Mouse (Mus musculus) lung, embryonic 15.5 days (tissue): Measurements from ENCODE around the gene Dazap1. TPM values are rescaled to one million over a fixed set of nuclear protein-coding genes. Genes with fewer than 3 reads are reported as not detected.
A peak's percentile ranks its signal among the peaks of the same experiment; 100 is the strongest.

Experiments used
- ATAC-seq: fragments of 200-750 bp; cut with Nextera tagmentation; 2 replicates; pipeline ENCODE4 v1.8.0; 2017; ENCODE audit warnings: moderate number of reproducible peaks, borderline replicate concordance; ENCODE audit not compliant: low FRiP score, low TSS enrichment; ENCODE audit errors: extremely low read depth
- H3K27ac ChIP-seq: fragments of 300-500 bp; sonication (generic); 2 replicates; pipeline ENCODE4 v1.5.1; 2015; ENCODE audit warnings: moderate library complexity, mild to moderate bottlenecking, inconsistent platforms
- H3K27me3 ChIP-seq: fragments of 300-500 bp; sonication (generic); 2 replicates; pipeline ENCODE4 v1.6.1; 2015; ENCODE audit warnings: inconsistent platforms
- H3K36me3 ChIP-seq: fragments of 300-500 bp; sonication (generic); 2 replicates; pipeline ENCODE4 v1.6.1; 2015; ENCODE audit warnings: inconsistent platforms
- H3K4me1 ChIP-seq: fragments of 300-500 bp; sonication (generic); 2 replicates; pipeline ENCODE4 v1.6.1; 2015; ENCODE audit warnings: inconsistent platforms
- H3K4me2 ChIP-seq: fragments of 300-500 bp; sonication (generic); 2 replicates; pipeline ENCODE4 v1.6.1; 2015; ENCODE audit warnings: inconsistent platforms, mild to moderate bottlenecking, moderate library complexity
- H3K4me3 ChIP-seq: fragments of 300-500 bp; sonication (generic); 2 replicates; pipeline ENCODE4 v1.5.1; 2015; ENCODE audit warnings: mild to moderate bottlenecking, inconsistent platforms
- H3K9ac ChIP-seq: fragments of 300-500 bp; sonication (generic); 2 replicates; pipeline ENCODE4 v1.6.1; 2015; ENCODE audit warnings: inconsistent platforms
- H3K9me3 ChIP-seq: fragments of 300-500 bp; sonication (generic); 2 replicates; pipeline ENCODE4 v1.6.1; 2016; ENCODE audit warnings: inconsistent platforms
- WGBS: fragments of 180-500 bp; shearing (Covaris S2); methylation state at CpG from one replicate; pipeline ENCODE4 v1.1.7; 2015; 5-methylcytosine and 5-hydroxymethylcytosine counted together
- polyA plus RNA-seq: library from polyadenylated mRNA; unstranded; fragments of >200 nt; fragmentation: Nextera tagmentation; extraction: Ambion mirVana; gene quantifications from 2 replicates; pipeline ENCODE4 v1.2.1, GENCODE M21; 2015

Dazap1 gene
- polyA plus RNA-seq, 1 experiment from 2014 or later: 67.0 TPM

DNA sequence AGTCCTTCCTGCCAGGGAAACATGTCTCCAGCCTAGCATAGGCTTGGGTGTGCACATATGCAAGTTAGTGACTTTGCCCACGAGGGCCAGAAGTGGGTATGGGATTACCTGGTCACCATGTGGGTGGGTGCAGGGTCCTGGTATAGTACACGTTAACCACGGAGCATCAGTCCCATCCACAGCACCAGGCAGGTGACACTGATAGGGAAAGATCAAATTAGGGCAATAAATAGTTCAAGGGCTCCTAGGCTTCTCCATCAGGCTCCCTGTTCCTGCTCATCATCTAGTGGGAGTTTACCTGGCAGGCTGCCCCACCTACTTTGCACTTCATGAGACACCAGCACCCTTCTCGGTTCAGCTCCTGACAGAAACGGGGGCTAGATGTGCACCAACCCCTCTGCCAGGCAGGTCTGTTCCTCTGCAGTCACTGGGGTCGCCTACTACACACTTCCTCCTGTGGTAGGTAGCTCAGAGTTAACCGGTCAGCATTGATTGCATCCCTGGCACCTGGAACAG, 33.6 kb downstream of the Dazap1 start:
- H3K9ac ChIP-seq: no peak overlapping the region
- 41% methylated on average over 7 of the region's 7 CpGs for WGBS
- no peak overlapping the region for H3K27ac ChIP-seq

DNA sequence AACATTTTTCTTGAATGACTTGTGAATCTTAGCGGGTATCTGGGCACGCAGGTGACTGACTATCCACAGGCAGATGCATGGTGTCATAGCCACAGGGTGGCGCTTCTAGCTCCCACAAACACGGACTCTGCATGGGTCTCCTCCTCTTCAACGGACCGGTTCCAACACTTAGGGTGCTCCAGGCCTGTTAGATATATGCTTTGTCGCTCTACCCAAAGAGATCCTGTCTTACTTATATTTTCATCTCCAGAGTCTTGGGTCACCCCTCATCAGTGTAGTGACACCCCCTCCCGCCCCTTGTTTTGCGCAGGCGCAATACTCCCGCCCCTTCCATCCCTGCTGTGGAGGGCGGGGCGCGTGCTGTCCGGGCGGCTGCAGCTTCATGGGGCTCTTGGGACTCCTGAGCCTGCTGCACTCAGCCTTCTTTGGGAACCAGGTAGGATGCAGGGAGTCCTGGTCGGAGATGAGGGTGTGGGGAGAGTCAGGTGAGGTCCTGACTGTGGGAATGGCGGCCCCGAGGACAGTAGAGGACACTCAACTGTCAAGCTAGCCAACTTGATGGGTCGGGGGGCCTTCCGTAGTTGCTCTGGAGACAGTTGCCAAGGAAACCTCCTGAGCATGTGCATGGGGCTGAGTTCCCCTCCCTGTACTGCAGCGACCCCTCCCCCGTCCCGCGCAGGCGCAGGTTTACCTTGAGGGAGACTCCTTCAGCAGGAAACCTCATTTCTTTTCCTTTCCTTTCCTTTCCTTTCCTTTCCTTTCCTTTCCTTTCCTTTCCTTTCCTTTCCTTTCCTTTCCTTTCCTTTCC, 34.5 kb downstream of the Dazap1 start, which contains the start of gene Apc2:
Apc2 (plus strand) TSS at position 360 of the 808 bp plus-strand sequence.
- H3K9me3 ChIP-seq: no peaks in the 10 kb centered on the region
- H3K36me3 ChIP-seq: peaks cover 14% of the 10 kb centered on the region
- no peak within 1 kb of the TSS for H3K27ac ChIP-seq
- WGBS: under 1% methylated on average over 26 of the region's 26 CpGs
- H3K9ac ChIP-seq: peak within 1 kb of the TSS; percentile 30
- peaks cover 27% of the 10 kb centered on the region for H3K4me1 ChIP-seq
- H3K27me3 ChIP-seq: peaks cover 45% of the 10 kb centered on the region
- ATAC-seq: peak; percentile 15; the same call in 1 of the 2 replicates
- peak within 1 kb of the TSS; percentile 34 for H3K4me3 ChIP-seq
- peak within 1 kb of the TSS; percentile 63 for H3K4me2 ChIP-seq

More for the DNA sequence above, 33.6 kb downstream of the Dazap1 start:
- peaks cover 35% of the 10 kb centered on the region for H3K27me3 ChIP-seq
- H3K4me1 ChIP-seq: peaks cover 27% of the 10 kb centered on the region
- ATAC-seq: no peak
- H3K9me3 ChIP-seq: no peaks in the 10 kb centered on the region
- H3K4me2 ChIP-seq: no peak overlapping the region
- no peak overlapping the region for H3K4me3 ChIP-seq
- peaks cover 14% of the 10 kb centered on the region for H3K36me3 ChIP-seq

DNA sequence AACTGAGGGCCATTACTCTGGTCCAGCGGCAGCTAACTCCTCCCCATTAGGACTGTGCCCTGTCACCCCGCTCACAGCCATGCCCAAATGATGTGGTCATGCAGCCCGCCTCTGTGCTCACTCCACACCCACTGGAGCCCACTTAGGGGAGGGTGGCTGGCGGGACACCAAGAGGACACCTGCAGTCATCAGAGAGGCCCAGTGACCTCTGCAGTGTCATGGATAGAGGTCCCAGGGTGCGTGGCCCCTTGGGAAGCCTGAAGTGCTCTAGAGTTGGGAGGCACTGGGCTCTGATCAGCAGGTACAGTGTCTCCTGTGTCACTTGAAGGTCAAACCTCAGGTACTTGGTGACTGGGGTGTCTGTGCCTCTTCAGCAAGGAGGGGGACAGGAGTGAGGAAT, 35.5 kb downstream of the Dazap1 start:
- 77% methylated on average over 5 of the region's 5 CpGs for WGBS
- H3K27ac ChIP-seq: no peak overlapping the region
- no peak for ATAC-seq
- peaks cover 30% of the 10 kb centered on the region for H3K4me1 ChIP-seq
- H3K36me3 ChIP-seq: peaks cover 14% of the 10 kb centered on the region
- H3K9ac ChIP-seq: no peak overlapping the region
- no peak overlapping the region for H3K4me2 ChIP-seq
- no peak overlapping the region for H3K4me3 ChIP-seq
- H3K27me3 ChIP-seq: peaks cover 55% of the 10 kb centered on the region
- H3K9me3 ChIP-seq: no peaks in the 10 kb centered on the region

DNA sequence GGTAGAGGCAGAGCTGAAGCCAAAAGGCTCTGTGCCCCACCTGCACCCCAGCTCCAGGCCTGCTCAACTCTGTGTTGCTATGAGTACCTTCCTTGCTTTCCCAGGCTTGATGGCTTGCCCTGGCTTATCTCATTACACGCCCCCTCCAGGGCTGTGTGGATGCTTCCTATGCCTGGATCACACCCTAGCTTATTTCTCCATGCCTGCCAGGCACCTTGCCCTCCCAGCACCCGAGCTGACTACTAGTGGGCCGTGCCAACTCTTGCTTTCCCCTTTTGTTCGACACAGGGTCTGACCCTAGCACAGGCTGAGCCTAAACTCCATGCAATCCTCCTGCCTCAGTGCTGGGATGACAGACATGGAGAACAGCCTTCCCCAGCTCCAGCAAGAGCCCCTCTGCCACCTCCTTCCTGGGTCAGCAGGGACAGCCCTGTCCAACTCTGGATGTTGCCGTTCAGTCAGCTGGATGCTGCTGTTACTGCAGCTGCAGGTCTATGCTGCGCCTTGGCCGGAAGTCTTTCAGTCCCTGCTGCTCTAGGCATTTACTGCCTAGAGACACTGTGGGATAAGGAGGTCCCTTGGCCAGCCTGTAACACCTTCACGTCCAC, 36.3 kb downstream of the Dazap1 start:
- H3K4me3 ChIP-seq: no peak overlapping the region
- H3K9ac ChIP-seq: no peak overlapping the region
- H3K4me1 ChIP-seq: peaks cover 38% of the 10 kb centered on the region
- H3K4me2 ChIP-seq: no peak overlapping the region
- 58% methylated on average over 8 of the region's 8 CpGs for WGBS
- peaks cover 63% of the 10 kb centered on the region for H3K27me3 ChIP-seq
- peaks cover 14% of the 10 kb centered on the region for H3K36me3 ChIP-seq
- H3K27ac ChIP-seq: no peak overlapping the region
- no peak for ATAC-seq
- H3K9me3 ChIP-seq: no peaks in the 10 kb centered on the region

DNA sequence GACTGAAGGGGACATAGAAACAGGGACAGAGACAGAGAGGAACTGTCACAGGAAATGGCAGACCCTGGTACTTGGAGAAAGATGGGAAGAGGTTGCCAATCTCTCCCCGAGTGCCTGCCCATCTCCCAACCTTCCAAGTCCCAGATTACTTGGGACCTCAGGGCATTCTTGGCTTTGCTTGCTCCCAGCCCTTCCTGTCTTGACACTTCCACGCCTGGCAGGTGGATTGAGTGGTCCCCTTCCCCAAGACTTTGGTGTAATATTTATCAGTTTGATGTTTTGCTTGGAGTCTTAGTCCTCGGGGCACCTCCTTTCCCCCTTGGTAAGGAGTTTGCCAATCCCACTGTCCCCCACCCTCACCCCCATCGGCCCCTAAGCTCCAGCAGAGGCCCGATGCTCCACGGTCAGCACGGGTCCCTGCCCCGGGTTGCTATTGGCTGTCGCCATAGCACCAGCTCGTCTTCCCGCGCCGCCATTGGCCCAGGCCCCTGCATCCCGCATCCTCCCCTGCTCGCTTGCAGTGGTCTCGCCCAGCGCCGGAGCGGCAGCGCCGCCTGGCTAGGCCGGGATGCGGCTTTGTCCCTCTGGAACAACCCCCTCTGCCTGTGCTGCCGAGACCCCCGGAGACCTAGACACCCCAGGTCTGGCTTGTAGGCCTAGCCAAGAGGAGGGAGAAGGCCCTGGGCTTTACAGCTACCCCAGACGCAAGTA, 37.4 kb downstream of the Dazap1 start:
- H3K4me2 ChIP-seq: no peak overlapping the region
- H3K4me3 ChIP-seq: no peak overlapping the region
- H3K9me3 ChIP-seq: no peaks in the 10 kb centered on the region
- peaks cover 37% of the 10 kb centered on the region for H3K4me1 ChIP-seq
- ATAC-seq: no peak
- no peak overlapping the region for H3K27ac ChIP-seq
- peaks cover 11% of the 10 kb centered on the region for H3K36me3 ChIP-seq
- H3K27me3 ChIP-seq: peaks cover 66% of the 10 kb centered on the region
- 5% methylated on average over 26 of the region's 26 CpGs for WGBS
- H3K9ac ChIP-seq: no peak overlapping the region

DNA sequence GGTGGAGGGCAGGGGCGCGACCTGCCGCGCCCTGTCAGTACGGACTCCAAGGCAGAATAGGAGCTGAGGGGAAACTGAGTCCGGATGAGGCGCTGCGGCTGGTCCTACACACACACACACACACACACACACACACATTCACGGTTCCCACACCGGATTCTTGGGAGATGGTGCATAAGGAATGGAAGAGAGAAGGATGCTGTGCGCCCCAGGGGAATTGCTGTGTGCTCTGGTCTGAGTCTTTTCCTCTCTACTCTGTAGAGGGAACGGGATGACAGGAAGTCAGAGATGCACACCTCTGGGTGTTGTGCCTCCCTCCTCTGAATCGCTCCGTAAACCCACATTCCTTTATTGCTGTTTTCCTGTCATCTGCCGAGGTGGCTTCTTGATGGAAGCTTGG, 38.0 kb downstream of the Dazap1 start:
- H3K4me3 ChIP-seq: no peak overlapping the region
- no peak overlapping the region for H3K27ac ChIP-seq
- H3K36me3 ChIP-seq: peaks cover 5% of the 10 kb centered on the region
- peaks cover 31% of the 10 kb centered on the region for H3K4me1 ChIP-seq
- H3K9ac ChIP-seq: no peak overlapping the region
- H3K27me3 ChIP-seq: peaks cover 72% of the 10 kb centered on the region
- 13% methylated on average over 15 of the region's 15 CpGs for WGBS
- no peak for ATAC-seq
- no peak overlapping the region for H3K4me2 ChIP-seq
- no peaks in the 10 kb centered on the region for H3K9me3 ChIP-seq

DNA sequence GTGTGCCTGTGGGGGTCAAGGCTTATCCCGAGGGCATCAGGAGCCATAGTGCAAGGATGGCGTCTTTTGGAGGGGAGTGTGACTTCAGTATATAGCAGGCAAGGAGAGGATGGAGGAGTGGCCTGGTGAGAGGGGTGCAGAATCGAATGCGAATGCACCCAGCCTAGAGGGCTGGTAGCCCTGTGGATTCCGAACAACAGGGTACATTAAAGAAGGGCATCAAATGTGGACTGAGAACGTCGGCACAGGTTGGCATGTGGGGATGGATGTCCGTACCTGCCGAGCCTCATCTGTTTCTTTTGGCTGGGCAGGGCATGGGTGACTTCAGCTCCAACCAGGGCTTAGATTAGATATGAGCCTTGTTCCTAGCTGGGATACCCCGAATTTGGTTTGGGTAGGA, 38.5 kb downstream of the Dazap1 start:
- Histone ChIP-seq H3K9ac (no peak overlapping the region), H3K4me2 (no peak overlapping the region), H3K4me1 (peaks cover 29% of the 10 kb centered on the region), H3K9me3 (no peaks in the 10 kb centered on the region), H3K27me3 (peaks cover 77% of the 10 kb centered on the region), H3K4me3 (no peak overlapping the region), H3K36me3 (peaks cover under 1% of the 10 kb centered on the region), H3K27ac (no peak overlapping the region)
- 49% methylated on average over 10 of the region's 10 CpGs for WGBS
- ATAC-seq: no peak

DNA sequence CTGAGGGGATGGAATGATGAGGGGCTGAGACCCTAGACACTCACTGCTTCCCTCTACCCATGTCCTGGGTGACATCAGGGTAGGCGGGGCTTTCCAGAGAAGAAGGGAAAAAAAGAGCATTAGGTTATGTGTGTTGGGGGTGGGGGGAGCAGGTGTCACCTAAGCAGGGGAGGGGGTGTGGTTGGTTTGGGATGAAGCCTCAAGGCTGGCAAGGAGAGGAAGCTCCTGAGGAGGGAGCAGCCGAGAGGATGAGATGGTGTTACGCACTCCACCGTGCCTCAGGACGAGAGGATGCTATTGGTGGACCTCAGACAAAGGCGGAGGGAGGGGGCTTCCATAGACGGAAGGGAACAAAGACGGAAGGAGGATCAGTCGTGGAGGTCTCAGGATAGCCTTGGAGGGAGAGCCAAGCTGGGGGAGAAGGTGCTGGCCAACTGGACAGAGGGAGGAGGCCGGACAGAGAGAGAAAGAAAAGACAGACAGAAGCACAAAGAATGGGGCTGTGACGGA, 39.4 kb downstream of the Dazap1 start:
- Histone ChIP-seq H3K27ac (no peak overlapping the region), H3K27me3 (peaks cover 86% of the 10 kb centered on the region), H3K4me2 (no peak overlapping the region), H3K36me3 (no peaks in the 10 kb centered on the region), H3K9ac (no peak overlapping the region), H3K4me1 (peaks cover 24% of the 10 kb centered on the region), H3K4me3 (no peak overlapping the region), H3K9me3 (no peaks in the 10 kb centered on the region)
- 37% methylated on average over 11 of the region's 11 CpGs for WGBS
- ATAC-seq: no peak

DNA sequence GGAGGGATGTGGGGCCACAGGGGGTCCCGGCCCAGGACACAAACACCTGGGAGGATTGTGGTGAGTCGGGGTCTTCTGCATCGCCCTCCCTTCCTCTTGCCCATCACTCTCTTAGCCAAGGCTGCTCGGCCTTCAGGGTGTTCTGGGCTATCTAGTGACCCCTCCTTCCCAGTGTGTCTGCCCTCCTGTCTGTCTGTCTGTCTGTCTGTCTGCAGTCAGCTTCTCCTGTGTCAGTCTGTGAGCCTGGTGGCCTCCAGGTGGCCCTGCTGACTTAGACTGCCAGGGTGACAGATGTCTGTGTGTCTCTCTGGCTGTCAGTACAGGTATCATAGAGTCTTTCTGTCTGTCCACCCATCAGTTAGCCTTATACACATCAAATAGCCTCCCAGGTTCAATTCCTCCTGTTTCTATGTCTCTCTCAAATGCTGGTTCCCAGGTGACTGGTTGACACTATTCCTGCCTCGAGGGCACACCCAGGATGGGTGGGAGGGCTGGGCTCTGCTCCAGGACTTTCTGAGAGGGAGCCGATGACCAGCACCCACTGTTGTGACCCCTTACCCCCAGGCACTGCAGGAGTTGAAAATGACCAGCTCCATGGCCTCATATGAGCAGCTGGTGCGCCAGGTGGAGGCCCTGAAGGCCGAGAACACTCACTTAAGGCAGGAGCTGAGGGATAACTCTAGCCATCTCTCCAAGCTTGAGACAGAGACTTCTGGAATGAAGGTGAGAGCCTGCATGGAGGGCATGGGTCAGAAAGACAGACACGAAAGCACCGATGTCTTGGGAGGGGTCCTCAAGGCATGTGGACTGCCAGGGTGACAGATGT, 40.2 kb downstream of the Dazap1 start:
- Histone ChIP-seq H3K27ac (peak overlapping the region; percentile 39; the same call in 1 of the 2 replicates), H3K4me1 (peaks cover 20% of the 10 kb centered on the region), H3K4me2 (peak overlapping the region; percentile 32; the same call in 1 of the 2 replicates), H3K9me3 (no peaks in the 10 kb centered on the region), H3K4me3 (no peak overlapping the region), H3K9ac (no peak overlapping the region), H3K36me3 (no peaks in the 10 kb centered on the region), H3K27me3 (peaks cover 92% of the 10 kb centered on the region)
- WGBS: 70% methylated on average over 9 of the region's 10 CpGs
- no peak for ATAC-seq

DNA sequence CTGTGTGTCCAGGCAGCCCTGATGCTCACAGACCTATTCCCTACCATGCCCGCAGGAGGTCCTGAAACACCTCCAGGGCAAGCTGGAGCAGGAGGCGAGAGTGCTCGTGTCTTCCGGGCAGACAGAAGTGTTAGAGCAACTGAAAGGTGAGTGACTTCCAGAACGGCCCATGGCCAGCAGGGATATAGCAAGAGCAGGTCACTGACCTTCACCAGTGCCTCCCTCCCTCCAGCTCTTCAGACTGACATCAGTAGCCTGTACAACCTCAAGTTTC, 40.7 kb downstream of the Dazap1 start:
- Histone ChIP-seq H3K4me3 (0 out of 2 replicates have a peak overlapping the region, but pooled peaks have one; percentile 1), H3K9ac (no peak overlapping the region), H3K27me3 (peaks cover 90% of the 10 kb centered on the region), H3K9me3 (no peaks in the 10 kb centered on the region), H3K4me1 (peaks cover 20% of the 10 kb centered on the region), H3K4me2 (peak overlapping the region; percentile 32), H3K36me3 (no peaks in the 10 kb centered on the region), H3K27ac (peak overlapping the region; percentile 39)
- WGBS: 38% methylated on average over 5 of the region's 5 CpGs
- ATAC-seq: no peak

DNA sequence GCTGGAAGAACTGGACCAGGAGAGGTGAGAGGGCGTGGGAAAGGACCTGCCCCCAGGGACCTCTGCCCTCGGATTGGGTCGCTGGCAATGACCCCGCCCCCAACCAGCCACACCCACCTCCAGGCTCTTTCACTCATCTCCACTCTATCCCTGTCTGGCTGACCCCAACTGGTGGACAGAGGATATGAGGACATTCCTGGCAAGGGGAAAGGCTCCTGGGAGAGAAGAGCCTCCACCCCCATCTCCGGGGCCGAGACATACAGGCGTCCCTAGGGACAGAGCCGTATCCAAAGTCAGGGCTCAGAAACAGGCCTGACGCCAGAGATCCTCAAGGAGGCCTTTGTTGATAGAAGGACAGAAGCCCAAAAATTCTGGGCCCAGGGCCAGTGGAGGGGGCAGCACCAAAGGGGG, 41.2 kb downstream of the Dazap1 start:
- Histone ChIP-seq H3K36me3 (no peaks in the 10 kb centered on the region), H3K9me3 (no peaks in the 10 kb centered on the region), H3K27ac (peak overlapping the region; percentile 44), H3K4me3 (0 out of 2 replicates have a peak overlapping the region, but pooled peaks have one; percentile 1), H3K4me1 (peaks cover 20% of the 10 kb centered on the region), H3K4me2 (peak overlapping the region; percentile 32), H3K27me3 (peaks cover 90% of the 10 kb centered on the region), H3K9ac (no peak overlapping the region; the same call in 1 of the 2 replicates)
- ATAC-seq: peak; percentile 78
- WGBS: 6% methylated on average over 9 of the region's 9 CpGs
